Mouse (Mus musculus) heart, adult 2 months (tissue): Measurements from ENCODE around the gene Msh2. TPM values are rescaled to one million over a fixed set of nuclear protein-coding genes. Genes with fewer than 3 reads are reported as not detected.
"Not testable (repeated sequence)": the region's sequence is repeated elsewhere in the genome, so short reads cannot be mapped to it uniquely, and the experiment has no call there.

Source experiments
- DNase-seq, 2 experiments: peaks; one replicate each; pipeline ENCODE4 v3.0.0; 2021
- H3K27ac ChIP-seq: fragments of 200-600 bp; 2 replicates; pipeline ENCODE4 v1.8.1; 2022
- H3K27me3 ChIP-seq: fragments of 200-500 bp; 2 replicates; pipeline ENCODE4 v1.6.1; 2012; ENCODE audit warnings: mild to moderate bottlenecking, low read length, inconsistent platforms, mixed read lengths; ENCODE audit not compliant: control insufficient read depth, insufficient read depth
- H3K36me3 ChIP-seq: fragments of 200-500 bp; 2 replicates; pipeline ENCODE4 v1.6.1; 2012; ENCODE audit warnings: low read length, inconsistent platforms; ENCODE audit not compliant: control insufficient read depth, insufficient read depth
- H3K4me1 ChIP-seq: fragments of 200-500 bp; 2 replicates; pipeline ENCODE4 v1.6.1; 2011; ENCODE audit warnings: low read length; ENCODE audit not compliant: control insufficient read depth, insufficient read depth
- H3K4me3 ChIP-seq: fragments of 200-600 bp; 2 replicates; pipeline ENCODE4 v1.8.1; 2022
- H3K79me2 ChIP-seq: fragments of 200-500 bp; replicated peaks from 2 replicates; pipeline ENCODE4 v1.6.1; 2012; ENCODE audit warnings: mild to moderate bottlenecking, inconsistent platforms, low read length, moderate library complexity, mixed read lengths; ENCODE audit not compliant: control insufficient read depth, insufficient read depth
- H3K9ac ChIP-seq: fragments of 200-500 bp; 2 replicates; pipeline ENCODE4 v1.6.1; 2012; ENCODE audit warnings: low read depth, mild to moderate bottlenecking, control low read depth, inconsistent platforms, low read length, mixed read lengths
- CTCF ChIP-seq: fragments of 200-600 bp; IDR thresholded peaks from 2 replicates; pipeline ENCODE4 v1.8.1; 2022; ENCODE audit warnings: antibody characterized with exemption, mild to moderate bottlenecking, moderate library complexity
- EP300 ChIP-seq: fragments of 200-500 bp; IDR thresholded peaks from 2 replicates; pipeline ENCODE4 v1.6.1; 2011; ENCODE audit warnings: low read depth, low read length, control low read depth; ENCODE audit not compliant: insufficient read depth
- POLR2A ChIP-seq: fragments of 200-500 bp; IDR thresholded peaks from 2 replicates; pipeline ENCODE4 v1.6.1; 2011; ENCODE audit warnings: mild to moderate bottlenecking, low read depth, low read length, control low read depth; ENCODE audit not compliant: insufficient read depth
- WGBS: fragments of 180-500 bp; shearing (Covaris S2); methylation state at CpG from one replicate; pipeline ENCODE4 v1.1.7; 2018; 5-methylcytosine and 5-hydroxymethylcytosine counted together
- intact Hi-C: fragments of 180-260 bp; cut with DNase I; formaldehyde crosslinking; loops from one replicate; pipeline ENCODE4 v1.15.1; 2025
- polyA plus RNA-seq: library from polyadenylated mRNA; depleted of rRNA; stranded (reverse); fragments of >200 nt; gene quantifications from 2 replicates; pipeline ENCODE4 v1.2.3, GENCODE M21; 2012
- total RNA-seq, 2 experiments: library from RNA; stranded (reverse); gene quantifications; 2 replicates each; pipeline ENCODE4 v1.2.3; 2021

Gene Msh2
- total and polyA plus RNA-seq, 3 experiments = 4.9 to 13.7 (median 12.7) TPM

DNA sequence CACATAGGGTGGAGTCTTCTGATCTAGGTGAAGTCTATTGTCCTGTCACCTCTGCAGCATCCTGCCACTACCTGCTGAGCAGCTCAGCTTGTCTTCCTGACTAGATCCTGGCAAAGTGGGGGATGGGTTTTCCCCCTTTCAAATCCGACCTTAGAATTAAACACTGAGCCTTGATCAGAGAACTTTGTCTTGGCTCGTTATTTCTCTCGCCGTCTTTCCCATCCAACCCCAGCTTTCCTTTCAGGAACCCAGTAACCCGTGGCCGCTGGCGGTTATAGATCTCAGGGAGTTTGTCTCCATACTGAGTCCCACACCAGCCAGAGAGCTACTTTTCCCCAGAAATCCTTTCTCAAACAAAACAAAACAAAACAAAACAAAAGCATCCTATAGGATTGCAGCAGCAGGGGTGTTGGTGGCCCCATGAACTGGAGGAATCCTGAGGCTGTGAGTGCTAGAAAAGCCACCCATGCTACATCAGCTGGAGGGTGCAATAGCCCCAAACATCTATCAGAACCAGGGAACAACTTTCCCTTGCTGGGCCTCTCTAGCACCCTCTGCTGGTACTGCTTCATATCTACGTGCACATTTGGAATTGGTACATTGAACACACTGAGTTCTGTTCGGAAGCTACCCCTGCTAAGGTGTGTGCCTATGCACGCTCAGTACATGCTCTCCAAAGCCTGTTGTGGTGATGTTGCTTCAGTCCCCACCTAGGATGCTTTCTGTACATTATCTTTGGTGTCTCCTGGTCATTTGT lies 6.9 kb upstream of the Msh2 start:
- Histone ChIP-seq H3K36me3 (no peaks in the 10 kb centered on the region), H3K27ac (no peak overlapping the region), H3K79me2 (no peaks in the 10 kb centered on the region), H3K27me3 (no peaks in the 10 kb centered on the region), H3K9ac (no peak overlapping the region), H3K4me3 (no peak overlapping the region), H3K4me1 (no peaks in the 10 kb centered on the region)
- peak; percentile 40 to 42 for DNase-seq
- no peak for TF ChIP-seq EP300
- peak; percentile 98 for TF ChIP-seq CTCF
- TF ChIP-seq POLR2A = no peak
- intact Hi-C loops = loop anchor here (10.0 kb wide), 1 partner anchor 350 kb away; no protein-coding TSS in a partner anchor
- 75% methylated on average over 10 of the region's 10 CpGs for WGBS

DNA sequence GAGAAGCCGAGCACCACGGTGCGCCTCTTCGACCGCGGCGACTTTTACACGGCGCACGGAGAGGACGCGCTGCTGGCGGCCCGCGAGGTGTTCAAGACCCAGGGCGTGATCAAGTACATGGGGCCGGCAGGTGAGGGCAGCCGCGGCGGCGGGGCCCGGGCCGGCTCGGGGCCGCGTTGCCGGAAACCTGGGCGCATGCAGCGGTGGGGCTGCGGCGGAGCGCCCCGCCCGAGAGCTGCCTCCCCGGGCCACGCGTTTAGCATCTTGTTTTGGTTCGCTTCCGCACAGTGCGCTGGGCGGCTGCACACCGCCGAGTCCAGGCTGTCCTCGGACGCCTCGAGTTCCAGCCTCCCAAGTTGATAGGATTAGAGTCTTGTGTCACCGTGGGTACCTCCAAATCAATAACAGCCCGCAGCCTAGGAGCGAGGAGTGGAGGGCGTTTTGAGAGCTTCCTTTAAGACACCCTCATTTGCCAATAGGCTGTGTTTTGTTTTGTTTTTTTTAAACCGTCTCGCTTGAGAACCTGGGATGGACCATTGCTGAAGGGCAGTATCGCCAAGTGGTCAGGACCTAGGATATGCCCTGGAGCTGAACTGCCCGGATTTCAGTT lies 652 bp downstream of the Msh2 start:
- Histone ChIP-seq H3K36me3 (no peaks in the 10 kb centered on the region), H3K4me1 (peaks cover 4% of the 10 kb centered on the region), H3K27ac (peak overlapping the region; percentile 78), H3K27me3 (no peaks in the 10 kb centered on the region), H3K79me2 (no peaks in the 10 kb centered on the region), H3K4me3 (peak overlapping the region; percentile 86), H3K9ac (peak overlapping the region; percentile 76)
- DNase-seq = no peak
- TF ChIP-seq CTCF (no peak), POLR2A (no peak), EP300 (no peak)
- intact Hi-C loops = loop anchor here (5.0 kb wide), 1 partner anchor 205 kb away; no protein-coding TSS in a partner anchor
- WGBS = under 1% methylated on average over 49 of the region's 54 CpGs

DNA sequence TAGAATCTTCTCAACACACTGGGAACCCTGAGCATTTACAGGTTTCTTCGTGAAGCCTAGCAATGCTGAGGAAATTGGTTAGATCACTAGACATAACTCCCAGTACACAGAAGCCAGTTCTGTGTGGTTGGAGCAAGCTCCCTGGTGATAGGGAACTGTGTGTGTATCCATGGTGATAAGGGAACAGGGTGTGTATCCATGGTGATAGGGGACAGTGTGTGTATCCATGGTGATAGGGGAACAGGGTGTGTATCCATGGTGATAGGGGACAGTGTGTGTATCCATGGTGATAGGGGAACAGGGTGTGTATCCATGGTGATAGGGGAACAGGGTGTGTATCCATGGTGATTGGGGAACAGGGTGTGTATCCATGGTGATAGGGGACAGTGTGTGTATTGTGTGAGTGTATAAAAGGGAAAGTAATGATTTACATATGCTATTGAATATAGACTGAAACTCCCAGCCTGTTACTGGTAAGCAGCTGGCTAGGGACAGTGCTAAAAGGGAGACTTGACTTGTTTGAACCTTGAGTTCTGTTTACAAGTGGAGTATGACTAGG lies 4.9 kb downstream of the Msh2 start:
- 89% methylated on average over 1 of the region's 1 CpGs for WGBS
- intact Hi-C loops = not testable (repeated sequence)

DNA sequence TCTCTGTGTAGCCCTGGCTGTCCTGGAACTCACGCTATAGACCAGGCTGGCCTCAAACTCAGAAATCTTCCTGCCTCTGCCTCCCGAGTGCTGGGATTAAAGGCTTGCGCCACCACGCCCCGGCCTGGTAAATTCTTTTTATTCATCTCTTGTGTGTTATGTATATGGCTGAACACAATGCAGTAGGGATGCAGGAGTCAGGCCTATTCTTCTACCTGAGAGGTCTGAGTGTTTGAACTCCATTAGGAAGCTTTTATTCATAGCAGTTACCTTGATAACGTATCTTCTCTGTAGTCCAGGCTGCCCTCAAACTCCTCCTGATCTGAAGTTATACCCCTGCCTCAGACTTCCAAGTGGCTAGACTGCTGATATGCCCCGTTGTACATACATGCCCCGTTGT lies 5.5 kb downstream of the Msh2 start:
- intact Hi-C loops = no loop called here
- 95% methylated on average over 8 of the region's 8 CpGs for WGBS
- DNase-seq = no peak
- Histone ChIP-seq H3K4me3 (no peak overlapping the region), H3K9ac (no peak overlapping the region), H3K27me3 (no peaks in the 10 kb centered on the region), H3K4me1 (peaks cover 3% of the 10 kb centered on the region), H3K79me2 (no peaks in the 10 kb centered on the region), H3K27ac (no peak overlapping the region), H3K36me3 (no peaks in the 10 kb centered on the region)
- TF ChIP-seq EP300 (no peak), POLR2A (no peak), CTCF (no peak)

More for the DNA sequence above, 4.9 kb downstream of the Msh2 start:
- H3K4me3 ChIP-seq, H3K27ac ChIP-seq, H3K9ac ChIP-seq, H3K27me3 ChIP-seq, H3K36me3 ChIP-seq, DNase-seq, H3K79me2 ChIP-seq, H3K4me1 ChIP-seq: not testable (repeated sequence)

GRCm38 (mm10) chr17:87689217-87689616 lies 17.1 kb downstream of the Msh2 start:
- Histone ChIP-seq H3K27ac (no peak overlapping the region), H3K4me1 (no peaks in the 10 kb centered on the region), H3K36me3 (no peaks in the 10 kb centered on the region), H3K79me2 (no peaks in the 10 kb centered on the region), H3K4me3 (no peak overlapping the region), H3K27me3 (no peaks in the 10 kb centered on the region), H3K9ac (no peak overlapping the region)
- no peak for DNase-seq
- TF ChIP-seq POLR2A (no peak), EP300 (no peak), CTCF (no peak)
- WGBS = 86% methylated on average over 8 of the region's 8 CpGs
- intact Hi-C loops = no loop called here

GRCm38 (mm10) chr17:87691958-87692357 lies 19.8 kb downstream of the Msh2 start:
- peak; percentile 28 to 69 for DNase-seq
- no peaks in the 10 kb centered on the region for H3K4me1 ChIP-seq
- no peak overlapping the region for H3K27ac ChIP-seq
- H3K9ac ChIP-seq = no peak overlapping the region
- intact Hi-C loops = loop anchor here (1.0 kb wide), 1 partner anchor 257 kb away; no protein-coding TSS in a partner anchor
- no peak overlapping the region for H3K4me3 ChIP-seq
- H3K79me2 ChIP-seq = no peaks in the 10 kb centered on the region
- WGBS = 83% methylated on average over 5 of the region's 5 CpGs
- H3K27me3 ChIP-seq = no peaks in the 10 kb centered on the region
- TF ChIP-seq CTCF = peak; percentile 83
- TF ChIP-seq EP300 = 0 out of 2 replicates have a peak, but pooled peaks have one; percentile 30
- TF ChIP-seq POLR2A = no peak
- no peaks in the 10 kb centered on the region for H3K36me3 ChIP-seq
